Mouse (Mus musculus): ENCODE results near the gene Mmaa. TPM values are rescaled to one million over a fixed set of nuclear protein-coding genes. Genes with fewer than 3 reads are reported as not detected.

The Mmaa gene
- total and polyA plus RNA-seq, 3 experiments, result 3.3 to 4.7 (median 4.1) TPM

GRCm38 (mm10) chr8:79325510-79325909 lies 30.8 kb upstream of the Mmaa start:
- no peak for TF ChIP-seq ELF1 (IDR thresholded peaks at IDR 0.05; ENCODE audit: low read depth, low read length)
- no peak for TF ChIP-seq E2F4 (IDR thresholded peaks at IDR 0.05; ENCODE audit: insufficient replicate concordance, low read depth, low read length)
- no peak for TF ChIP-seq MEF2A (IDR thresholded peaks at IDR 0.05; ENCODE audit: borderline replicate concordance, low read depth, low read length)
- no peak for TF ChIP-seq BHLHE40 (IDR thresholded peaks at IDR 0.05; ENCODE audit: low read depth, low read length)
- no peak for TF ChIP-seq EP300 (IDR thresholded peaks at IDR 0.05; ENCODE audit: low read length)
- TF ChIP-seq MAFK (IDR thresholded peaks at IDR 0.05; ENCODE audit: insufficient replicate concordance, low read length), result no peak
- no peak for TF ChIP-seq MAX (IDR thresholded peaks at IDR 0.05; ENCODE audit: low read length)
- TF ChIP-seq POLR2A (IDR thresholded peaks at IDR 0.05; ENCODE audit: low read depth, low read length), result no peak
- no peak for TF ChIP-seq POLR2AphosphoS2 (IDR thresholded peaks at IDR 0.05; ENCODE audit: low read depth, low read length)
- TF ChIP-seq TBP (conservative IDR thresholded peaks at IDR 0.05; ENCODE audit: low read depth, low read length), result no peak
- TF ChIP-seq ZC3H11A (IDR thresholded peaks at IDR 0.05; ENCODE audit: low read depth, low read length), result no peak
- TF ChIP-seq USF1 (IDR thresholded peaks at IDR 0.05; ENCODE audit: low read depth, low read length), result no peak
- no peak for TF ChIP-seq JUND (conservative IDR thresholded peaks at IDR 0.05; ENCODE audit: low read depth, low read length)
- TF ChIP-seq ZNF384 (IDR thresholded peaks at IDR 0.05; ENCODE audit: low read depth, low read length), result no peak
- no peak for TF ChIP-seq NELFE (IDR thresholded peaks at IDR 0.05; ENCODE audit: low read depth, low read length)
- no peak for TF ChIP-seq MAZ (IDR thresholded peaks at IDR 0.05; ENCODE audit: low read depth, low read length)
- no peak for TF ChIP-seq MXI1 (IDR thresholded peaks at IDR 0.05; ENCODE audit: low read depth, low read length)
- TF ChIP-seq HCFC1 (IDR thresholded peaks at IDR 0.05; ENCODE audit: low read depth, low read length), result no peak
- no peak for TF ChIP-seq GABPA (IDR thresholded peaks at IDR 0.05; ENCODE audit: insufficient replicate concordance, low read depth, low read length)
- H3K27ac ChIP-seq (ENCODE audit: insufficient read depth, low read depth), result no peak overlapping the region
- H3K9ac ChIP-seq (ENCODE audit: insufficient read depth, low read depth), result no peak overlapping the region
- no peaks in the 10 kb centered on the region for H3K79me2 ChIP-seq (replicated peaks; ENCODE audit: control insufficient read depth, extremely low read depth, insufficient read depth, poor library complexity, severe bottlenecking)
- peaks cover 12 to 14% of the 10 kb centered on the region in 2 experiments for H3K4me1 ChIP-seq (ENCODE audit: control insufficient read depth in 1 of 2, insufficient read depth in 2 of 2)
- H3K4me2 ChIP-seq (ENCODE audit: insufficient read depth, low read depth, poor library complexity, severe bottlenecking), result no peak overlapping the region
- dilution Hi-C loops (cut with MboI; ENCODE audit: extremely low pct_ligation_motif_present, extremely low pct_unique_long_range_greater_than_20kb, low sequenced_read_pairs), result no loop called here
- no peaks in the 10 kb centered on the region for H3K9me3 ChIP-seq (replicated peaks; ENCODE audit: low read length)
- no peak overlapping the region for H3K4me3 ChIP-seq (replicated peaks in 1 of 3; ENCODE audit: low read depth in 2 of 3, low read length in 2 of 3, poor library complexity in 1 of 3)
- H3K27me3 ChIP-seq (replicated peaks), result peaks cover 66% of the 10 kb centered on the region
- no peaks in the 10 kb centered on the region for H3K36me3 ChIP-seq (replicated peaks in 1 of 2; ENCODE audit: control insufficient read depth in 1 of 2, insufficient read depth in 1 of 2, low read length in 1 of 2)
- DNase-seq (ENCODE audit: extremely low read depth), result no peak
- in situ Hi-C loops (cut with MboI; ENCODE audit: low pct_ligation_motif_present, low pct_unique_long_range_greater_than_20kb, low sequenced_read_pairs), result no loop called here

- TF ChIP-seq RCOR1 (conservative IDR thresholded peaks at IDR 0.05; ENCODE audit: low read depth, low read length) (no peak), USF1 (IDR thresholded peaks at IDR 0.05; ENCODE audit: low read depth, low read length) (no peak), TCF12 (IDR thresholded peaks at IDR 0.05; ENCODE audit: low read depth, low read length) (no peak), PAX5 (IDR thresholded peaks at IDR 0.05; ENCODE audit: low read length) (no peak), CHD2 (IDR thresholded peaks at IDR 0.05; ENCODE audit: low read length) (no peak), SIN3A (IDR thresholded peaks at IDR 0.05; ENCODE audit: low read length) (no peak), ETS1 (conservative IDR thresholded peaks at IDR 0.05; ENCODE audit: low read depth, low read length) (no peak), POLR2AphosphoS2 (IDR thresholded peaks at IDR 0.05; ENCODE audit: low read depth, low read length) (no peak)
- Histone ChIP-seq H3K9me3 (replicated peaks; ENCODE audit: low read length) (no peaks in the 10 kb centered on the region), H3K27me3 (replicated peaks) (peaks cover 61% of the 10 kb centered on the region), H3K79me2 (replicated peaks; ENCODE audit: control insufficient read depth, extremely low read depth, insufficient read depth, poor library complexity, severe bottlenecking) (no peaks in the 10 kb centered on the region), H3K4me1 (ENCODE audit: control insufficient read depth in 1 of 2, insufficient read depth in 2 of 2) (peaks cover 12 to 14% of the 10 kb centered on the region in 2 experiments), H3K4me3 (replicated peaks in 1 of 3; ENCODE audit: low read depth in 2 of 3, low read length in 2 of 3, poor library complexity in 1 of 3) (no peak overlapping the region), H3K27ac (ENCODE audit: insufficient read depth, low read depth) (no peak overlapping the region), H3K4me2 (ENCODE audit: insufficient read depth, low read depth, poor library complexity, severe bottlenecking) (no peak overlapping the region), H3K9ac (ENCODE audit: insufficient read depth, low read depth) (no peak overlapping the region), H3K36me3 (replicated peaks in 1 of 2; ENCODE audit: control insufficient read depth in 1 of 2, insufficient read depth in 1 of 2, low read length in 1 of 2) (no peaks in the 10 kb centered on the region)
- no peak for DNase-seq (ENCODE audit: extremely low read depth)
- dilution Hi-C loops (cut with MboI; ENCODE audit: extremely low pct_ligation_motif_present, extremely low pct_unique_long_range_greater_than_20kb, low sequenced_read_pairs) (no loop called here), in situ Hi-C loops (cut with MboI; ENCODE audit: low pct_ligation_motif_present, low pct_unique_long_range_greater_than_20kb, low sequenced_read_pairs) (no loop called here)
Measured at GRCm38 (mm10) chr8:79324928-79325327, 30.2 kb upstream of the Mmaa start.
